Mouse (Mus musculus) small intestine, adult 2 months (tissue): Measurements from ENCODE around the gene Rad51b.

Experiments
- CTCF ChIP-seq: fragments of 200-500 bp; IDR thresholded peaks from 2 replicates; pipeline ENCODE4 v1.5.1; 2012; ENCODE audit warnings: low read depth, mild to moderate bottlenecking, control low read depth, inconsistent platforms, low read length, moderate library complexity, mixed read lengths; ENCODE audit not compliant: insufficient replicate concordance, insufficient read length; ENCODE audit errors: extremely low read depth
- POLR2A ChIP-seq: fragments of 200-500 bp; IDR thresholded peaks from 2 replicates; pipeline ENCODE4 v1.6.1; 2012; ENCODE audit warnings: low read depth, mild to moderate bottlenecking, control low read depth, inconsistent platforms, low read length, moderate library complexity

DNA sequence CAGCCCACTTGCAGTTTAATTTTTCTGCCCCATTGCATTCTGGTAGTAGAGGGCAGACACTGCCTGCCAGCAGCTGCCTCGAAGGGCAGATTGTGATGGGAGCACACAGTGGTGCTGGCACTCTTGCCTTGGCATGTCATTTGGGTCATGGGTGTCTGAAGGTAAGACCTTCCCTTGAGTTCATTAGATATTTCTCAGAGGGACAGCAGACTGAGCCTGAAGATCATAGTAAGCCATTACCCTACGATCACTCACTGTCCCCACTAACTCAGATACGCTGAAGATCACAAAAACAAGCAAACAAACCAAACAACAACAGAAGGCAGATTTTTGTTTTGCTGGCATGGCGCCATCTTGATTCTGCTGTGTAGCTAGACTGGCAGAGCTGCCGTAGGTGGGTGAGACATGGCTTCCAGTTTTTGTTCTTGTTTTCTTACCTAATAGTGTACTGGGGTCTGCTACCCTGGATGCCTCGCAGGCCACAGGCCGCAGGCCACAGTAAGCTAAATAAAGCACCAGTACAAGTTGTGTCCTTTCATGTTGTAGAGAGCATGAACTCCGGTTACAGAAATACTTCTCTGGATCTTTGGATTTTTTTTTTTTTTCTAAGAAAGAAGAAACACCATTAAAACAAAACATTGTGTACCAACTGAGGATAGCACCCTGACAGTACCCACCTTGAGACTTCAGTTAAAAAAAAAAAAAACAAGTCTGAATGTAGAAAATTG is 316.1 kb downstream of the Rad51b start:
- TF ChIP-seq CTCF = no peak
- no peak for TF ChIP-seq POLR2A
